Mouse (Mus musculus): ENCODE data around the gene Nipal4. TPM values are rescaled to one million over a fixed set of nuclear protein-coding genes. Genes with fewer than 3 reads are reported as not detected.

Gene Nipal4
- 117 and 131 TPM in 2 replicates for polyA plus RNA-seq (2015; fragmentation: Nextera tagmentation; extraction: Ambion mirVana)

GRCm38 (mm10) chr11:46165866-46166585, at the start of gene Nipal4:
TSS of gene Nipal4 (minus strand) at chr11:46166508.

Small RNA genes within 50 kb of the gene (microRNA-seq; reads per million reads assigned to microRNA genes)
- gene Mir7239 (not detected), gene Mir8100 (not detected)

Other genes with a start within 250 kb of the Nipal4 start
- gene Lsm11, start 221.6 kb downstream of the Nipal4 start, polyA plus RNA-seq (2015; fragmentation: Nextera tagmentation; extraction: Ambion mirVana), result 3.5 and 4.3 TPM in 2 replicates
- gene Thg1l, start 211.0 kb downstream of the Nipal4 start, polyA plus RNA-seq (2015; fragmentation: Nextera tagmentation; extraction: Ambion mirVana), result 7.0 and 7.3 TPM in 2 replicates
- 0.16 and 0.17 TPM in 2 replicates for gene Sox30, start 186.2 kb downstream of the Nipal4 start, polyA plus RNA-seq (2015; fragmentation: Nextera tagmentation; extraction: Ambion mirVana)
- gene Gm12166, start 114.2 kb downstream of the Nipal4 start, polyA plus RNA-seq (2015; fragmentation: Nextera tagmentation; extraction: Ambion mirVana), result 5.2 and 5.5 TPM in 2 replicates
- 14.9 and 18.4 TPM in 2 replicates for gene Adam19, start 110.5 kb downstream of the Nipal4 start, polyA plus RNA-seq (2015; fragmentation: Nextera tagmentation; extraction: Ambion mirVana)
- gene Fndc9, start 69.0 kb upstream of the Nipal4 start, polyA plus RNA-seq (2015; fragmentation: Nextera tagmentation; extraction: Ambion mirVana), result 0.07 TPM in 1 of 2 replicates, not detected in the other
- gene Cyfip2, start 146.4 kb upstream of the Nipal4 start, polyA plus RNA-seq (2015; fragmentation: Nextera tagmentation; extraction: Ambion mirVana), result 1.5 and 1.8 TPM in 2 replicates
- 0.02 and 0.05 TPM in 2 replicates for gene Itk, start 223.0 kb upstream of the Nipal4 start, polyA plus RNA-seq (2015; fragmentation: Nextera tagmentation; extraction: Ambion mirVana)
- not detected in 2 replicates for gene Fam71b, start 230.1 kb upstream of the Nipal4 start, polyA plus RNA-seq (2015; fragmentation: Nextera tagmentation; extraction: Ambion mirVana)